Mouse (Mus musculus) embryonic fibroblast, embryonic 13.5 days (primary cell): Measurements from ENCODE around the gene Gm47985. TPM values are rescaled to one million over a fixed set of nuclear protein-coding genes. Genes with fewer than 3 reads are reported as not detected.
"Not testable (repeated sequence)": the region's sequence is repeated elsewhere in the genome, so short reads cannot be mapped to it uniquely, and the experiment has no call there.

Experiments used
- H3K27ac ChIP-seq: 2 replicates; pipeline ENCODE4 v1.5.1; 2012; ENCODE audit warnings: low read length, control low read depth, inconsistent platforms; ENCODE audit not compliant: insufficient read depth
- H3K4me1 ChIP-seq: 2 replicates; pipeline ENCODE4 v1.6.1; 2011; ENCODE audit warnings: low read length; ENCODE audit not compliant: control insufficient read depth, insufficient read depth
- H3K4me3 ChIP-seq: 2 replicates; pipeline ENCODE4 v1.5.1; 2011; ENCODE audit warnings: mild to moderate bottlenecking, control low read depth, low read length; ENCODE audit not compliant: insufficient read depth
- CTCF ChIP-seq: IDR thresholded peaks from 2 replicates; pipeline ENCODE4 v1.5.1; 2011; ENCODE audit warnings: mild to moderate bottlenecking, control low read depth, low read length, moderate library complexity, borderline replicate concordance; ENCODE audit not compliant: insufficient read depth
- POLR2A ChIP-seq: IDR thresholded peaks from 2 replicates; pipeline ENCODE4 v1.6.1; 2011; ENCODE audit warnings: low read depth, mild to moderate bottlenecking, control low read depth, low read length, moderate library complexity
- polyA plus RNA-seq: library from polyadenylated mRNA; stranded (reverse); fragments of >200 nt; gene quantifications from 2 replicates; pipeline ENCODE4 v1.2.4, GENCODE M21; 2011; ENCODE audit warnings: low read depth; ENCODE audit not compliant: missing spikeins, insufficient read length

Gene Gm47985
- polyA plus RNA-seq, result not detected in 2 replicates

DNA sequence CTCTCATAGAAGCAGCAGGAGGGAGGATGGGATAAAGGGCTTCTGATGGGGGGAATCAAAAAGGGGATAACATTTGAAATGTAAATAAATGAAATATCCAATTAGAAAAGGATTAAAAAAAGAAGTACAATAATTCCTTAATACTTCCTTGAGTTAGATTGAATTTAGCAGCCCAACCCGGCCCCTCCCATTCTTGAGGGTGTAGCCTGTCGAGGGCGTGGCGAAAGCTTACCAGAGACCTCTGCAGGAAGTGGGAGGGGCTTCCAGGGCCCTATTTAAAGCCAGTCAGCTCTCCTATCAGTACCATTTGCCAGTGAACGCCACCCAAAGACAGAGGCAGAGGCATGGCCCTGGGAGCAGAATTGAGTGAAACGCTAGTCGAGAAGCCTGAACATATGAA, at the start of gene Gm47985:
Gene Gm47985 (plus strand): TSS at position 272 of the 400 bp plus-strand sequence.
- not testable (repeated sequence) for H3K27ac ChIP-seq, H3K4me1 ChIP-seq

DNA sequence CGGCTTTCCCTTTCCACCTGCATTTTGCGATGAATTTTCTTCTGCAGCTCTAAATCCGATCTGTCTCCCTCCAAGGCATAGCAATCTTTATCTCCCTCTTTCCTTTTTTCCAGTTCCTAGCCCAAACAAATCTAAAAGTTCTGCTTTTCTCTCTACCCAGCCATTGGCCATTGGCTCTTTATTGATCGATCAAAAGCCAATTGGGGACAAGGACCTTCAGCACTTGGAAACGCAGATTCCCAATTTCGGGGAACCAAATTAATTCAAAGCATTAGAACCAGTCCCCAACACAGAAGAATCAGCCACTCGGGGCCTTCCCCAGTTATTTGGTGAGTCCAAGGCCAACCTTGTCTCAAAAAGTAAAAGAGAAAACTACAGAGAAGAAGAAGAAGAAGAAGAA, 49.7 kb upstream of the Gm47985 start:
- TF ChIP-seq CTCF (no peak), POLR2A (no peak)
- Histone ChIP-seq H3K4me1 (no peaks in the 10 kb centered on the region), H3K27ac (no peak overlapping the region), H3K4me3 (no peak overlapping the region)

More for the DNA sequence above, at the start of gene Gm47985:
- H3K4me3 ChIP-seq, result not testable (repeated sequence)

DNA sequence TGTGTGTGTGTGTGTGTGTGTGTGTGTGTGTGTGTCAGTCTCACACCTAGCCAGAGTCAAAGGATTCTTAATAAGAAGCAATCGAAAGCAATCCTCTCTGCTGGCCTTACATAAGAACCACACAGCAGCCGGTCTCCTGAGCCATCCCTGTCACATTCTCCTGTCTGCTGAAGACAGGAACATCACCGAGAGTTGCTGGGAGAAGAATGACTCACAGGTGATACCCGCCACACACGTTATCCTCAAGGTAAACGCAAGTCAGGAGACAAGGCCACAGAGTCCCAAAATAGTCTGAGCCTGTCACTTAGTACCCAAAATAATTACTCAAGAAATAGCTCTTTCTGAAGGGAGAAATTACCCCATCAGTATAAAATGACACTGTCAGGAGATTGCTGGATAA, 43.9 kb upstream of the Gm47985 start:
- no peak for TF ChIP-seq CTCF
- TF ChIP-seq POLR2A, result no peak
- Histone ChIP-seq H3K4me1 (no peaks in the 10 kb centered on the region), H3K4me3 (no peak overlapping the region), H3K27ac (no peak overlapping the region)

DNA sequence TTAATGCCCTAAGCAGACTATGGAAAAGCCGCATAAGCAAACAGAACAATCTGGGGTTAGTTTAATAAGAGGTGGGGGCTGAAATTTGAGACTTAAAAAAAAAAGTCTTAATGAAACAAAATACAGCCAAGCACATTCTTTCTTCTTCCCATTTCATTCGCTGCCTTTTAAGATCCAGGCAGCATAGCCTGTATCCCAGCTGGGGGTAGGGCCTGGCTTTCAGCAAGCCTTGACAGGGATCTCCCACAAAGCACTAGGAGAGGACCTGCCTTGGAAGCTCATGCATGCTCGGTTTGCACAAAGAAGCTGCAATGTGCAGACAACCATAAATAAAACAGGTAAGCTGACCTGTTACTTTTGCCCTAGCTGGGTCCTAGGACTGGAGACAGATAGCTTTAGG, 41.4 kb upstream of the Gm47985 start:
- no peak overlapping the region for H3K4me3 ChIP-seq
- no peak for TF ChIP-seq CTCF
- TF ChIP-seq POLR2A, result no peak
- H3K27ac ChIP-seq, result no peak overlapping the region
- H3K4me1 ChIP-seq, result no peaks in the 10 kb centered on the region

DNA sequence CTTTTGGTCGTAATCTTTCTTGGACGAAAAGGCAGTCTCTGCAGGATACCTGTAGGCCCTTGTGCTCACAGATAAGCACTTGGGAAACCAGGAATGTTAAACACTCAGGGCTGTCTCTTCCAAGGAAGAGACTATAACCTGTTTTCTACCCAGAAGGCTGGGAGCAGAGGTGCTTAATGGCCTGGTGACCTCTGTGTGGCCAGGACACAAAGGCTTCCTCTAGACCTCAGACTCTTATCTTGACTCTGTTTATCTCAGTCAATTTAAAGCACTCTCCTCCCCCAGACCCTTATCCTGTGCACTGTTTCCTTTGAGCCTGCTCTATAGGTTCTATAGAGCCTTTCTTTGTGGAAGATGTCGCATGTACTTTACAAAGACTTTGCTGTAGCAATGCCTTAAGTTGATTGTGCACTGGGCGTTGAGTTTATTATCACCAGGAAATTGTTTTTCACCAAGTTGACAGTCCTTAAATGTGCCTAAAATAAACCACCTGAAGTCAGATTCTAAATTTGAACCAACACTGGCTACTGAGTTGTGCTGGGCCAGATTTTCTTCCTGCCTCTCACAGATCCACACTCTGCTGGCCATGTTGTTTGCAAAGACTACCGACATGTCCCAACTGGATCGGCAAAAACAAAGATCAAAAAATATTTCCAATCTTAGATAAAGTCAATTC, 37.7 kb upstream of the Gm47985 start:
- TF ChIP-seq CTCF (no peak), POLR2A (no peak)
- Histone ChIP-seq H3K4me3 (no peak overlapping the region), H3K27ac (no peak overlapping the region), H3K4me1 (no peaks in the 10 kb centered on the region)

DNA sequence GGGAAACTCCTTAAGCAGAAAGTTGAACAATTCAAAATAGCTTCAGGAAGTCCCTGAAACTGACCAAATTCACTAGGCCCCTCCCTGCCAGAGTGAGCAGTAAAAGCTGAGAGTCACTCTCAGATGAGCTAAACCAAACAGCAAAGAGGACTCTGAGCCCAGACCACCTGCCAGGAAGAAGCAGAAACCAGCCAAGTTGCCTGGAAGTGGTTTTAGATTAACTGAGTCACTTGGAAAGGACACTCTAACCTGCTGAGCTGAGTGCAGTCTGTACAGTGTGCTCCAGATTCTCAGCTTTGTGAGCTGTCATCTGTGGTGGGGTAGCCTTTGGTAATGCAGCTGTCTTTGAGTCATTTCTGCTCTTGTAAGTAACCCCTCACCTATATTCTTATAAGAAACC, 34.5 kb upstream of the Gm47985 start:
- no peaks in the 10 kb centered on the region for H3K4me1 ChIP-seq
- no peak overlapping the region for H3K27ac ChIP-seq
- TF ChIP-seq CTCF, result no peak
- no peak for TF ChIP-seq POLR2A
- no peak overlapping the region for H3K4me3 ChIP-seq

DNA sequence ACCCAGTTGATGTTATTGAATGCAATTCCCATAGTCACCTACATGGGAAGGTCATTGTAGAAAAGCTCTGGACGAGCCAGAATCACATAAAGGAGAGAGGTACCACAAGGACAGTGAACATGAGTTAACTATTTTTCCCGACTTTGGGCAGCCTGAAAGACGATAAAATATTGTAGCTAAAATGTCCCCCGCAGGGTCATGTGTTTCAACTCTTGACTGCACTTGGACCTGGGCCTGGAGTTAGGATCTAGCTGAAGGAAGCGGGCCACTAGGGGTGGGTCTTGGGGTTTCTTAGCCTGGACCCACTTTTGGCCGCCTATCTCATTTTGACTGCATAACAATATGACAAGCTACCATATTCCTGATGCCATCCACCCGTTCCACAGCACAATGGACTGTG, 32.1 kb upstream of the Gm47985 start:
- Histone ChIP-seq H3K4me1 (no peaks in the 10 kb centered on the region), H3K4me3 (no peak overlapping the region), H3K27ac (no peak overlapping the region)
- TF ChIP-seq POLR2A, result no peak
- TF ChIP-seq CTCF, result no peak

DNA sequence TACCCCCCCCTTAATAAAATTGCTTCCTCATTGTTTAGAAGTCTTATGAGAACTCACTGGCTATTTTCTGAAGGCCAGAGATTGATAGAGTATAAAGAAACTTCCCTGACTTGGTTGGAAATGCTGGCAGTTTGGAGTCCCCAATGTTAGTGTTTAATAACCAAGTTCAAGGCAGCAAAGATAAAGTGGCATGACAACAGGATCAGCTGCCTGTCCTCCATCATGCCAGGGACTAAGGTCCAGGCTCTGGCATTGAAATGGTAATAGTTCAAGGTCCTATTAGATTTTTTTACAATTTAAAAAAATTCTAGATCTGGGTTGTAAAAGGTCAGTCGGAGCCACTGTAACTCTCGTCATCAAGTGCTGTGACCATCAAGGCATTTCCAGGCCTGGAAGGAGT, 31.2 kb upstream of the Gm47985 start:
- no peaks in the 10 kb centered on the region for H3K4me1 ChIP-seq
- H3K4me3 ChIP-seq, result no peak overlapping the region
- H3K27ac ChIP-seq, result no peak overlapping the region
- TF ChIP-seq POLR2A (no peak), CTCF (no peak)

DNA sequence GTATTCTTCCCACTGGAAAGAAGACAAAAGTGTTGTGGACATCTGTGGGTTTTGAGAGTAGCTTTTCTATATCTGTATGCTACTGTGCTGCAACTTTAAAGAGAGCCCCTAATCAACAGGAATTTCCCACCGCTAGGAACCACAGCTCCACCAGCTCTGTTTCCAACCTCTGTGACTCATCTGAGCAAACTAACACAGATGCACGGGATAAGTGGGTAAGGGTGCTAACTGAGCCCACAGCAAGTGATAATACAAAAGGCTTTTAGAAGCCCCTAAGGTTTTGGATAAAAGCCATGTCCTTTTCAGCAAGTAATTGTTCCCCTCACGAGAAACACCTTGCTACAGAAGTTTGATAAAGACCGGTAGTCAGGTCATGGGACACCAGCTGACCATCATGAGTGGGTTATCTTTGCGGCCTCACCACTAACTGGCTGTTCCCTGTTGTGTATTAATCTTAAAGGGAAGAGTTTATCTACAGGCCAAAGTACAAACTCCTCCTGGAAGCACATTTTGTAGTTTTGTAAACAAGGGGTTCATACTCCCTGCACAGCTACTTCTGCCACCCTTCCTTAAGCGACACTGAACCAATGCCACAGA, 29.2 kb upstream of the Gm47985 start:
- no peaks in the 10 kb centered on the region for H3K4me1 ChIP-seq
- TF ChIP-seq CTCF, result no peak
- no peak for TF ChIP-seq POLR2A
- H3K4me3 ChIP-seq, result no peak overlapping the region
- H3K27ac ChIP-seq, result no peak overlapping the region

DNA sequence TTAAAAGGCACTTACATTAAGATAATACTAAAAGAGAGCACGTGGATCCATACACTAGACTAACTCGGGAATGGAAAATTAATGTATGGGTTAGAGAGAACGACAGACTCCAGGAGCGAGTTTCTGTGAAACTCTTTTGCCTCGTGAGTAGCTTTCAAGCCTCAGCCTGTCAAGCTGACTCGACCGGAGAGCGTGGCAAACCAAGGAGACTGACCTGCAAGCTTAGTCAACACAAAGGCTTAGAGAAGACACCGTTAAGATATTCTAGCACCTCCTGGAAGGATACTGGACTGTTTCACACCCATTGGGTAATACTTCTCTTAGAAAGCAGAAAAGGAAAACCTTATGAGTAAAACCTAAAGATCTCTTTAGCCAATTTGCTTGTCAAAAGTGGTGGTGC, 28.2 kb upstream of the Gm47985 start:
- not testable (repeated sequence) for H3K4me1 ChIP-seq, H3K27ac ChIP-seq, H3K4me3 ChIP-seq
